Mouse (Mus musculus) cerebellum, postnatal 25 days (tissue): ENCODE results near the gene Itpa.

ENCODE experiments used
- DNase-seq, 2 experiments: peaks; one replicate each; pipeline ENCODE4 v3.0.0; 2021; ENCODE audit warnings: mixed read lengths in 2 of 2

Itpa gene

GRCm38 (mm10) chr2:130656536-130656935, 10.9 kb upstream of the Itpa start:
- no peak for DNase-seq

GRCm38 (mm10) chr2:130657541-130657940, 9.9 kb upstream of the Itpa start:
- DNase-seq: no peak

GRCm38 (mm10) chr2:130658530-130658929, 8.9 kb upstream of the Itpa start:
- no peak for DNase-seq

- DNase-seq: no peak
These were observed 4.1 kb upstream of the Itpa start for GRCm38 (mm10) chr2:130663342-130663741.

- peak; percentile 95 to 96 for DNase-seq
These were observed 3.2 kb upstream of the Itpa start, which contains the start of gene Ddrgk1 for GRCm38 (mm10) chr2:130664102-130664701. TSS of gene Ddrgk1 (minus strand) at chr2:130664659.

- no peak for DNase-seq
These were observed 9.8 kb downstream of the Itpa start for GRCm38 (mm10) chr2:130677211-130677610.

- DNase-seq: no peak
These were observed 11.7 kb downstream of the Itpa start for GRCm38 (mm10) chr2:130679154-130679553.

- DNase-seq: no peak
These were observed 12.5 kb downstream of the Itpa start for GRCm38 (mm10) chr2:130679899-130680298.

- no peak for DNase-seq
These were observed 14.1 kb downstream of the Itpa start for GRCm38 (mm10) chr2:130681531-130681930.

GRCm38 (mm10) chr2:130685426-130685825, 18.0 kb downstream of the Itpa start:
- no peak for DNase-seq

- DNase-seq: no peak
These were observed 21.6 kb downstream of the Itpa start for GRCm38 (mm10) chr2:130689011-130689410.

- DNase-seq: no peak
These were observed 26.2 kb downstream of the Itpa start for GRCm38 (mm10) chr2:130693563-130693962.

GRCm38 (mm10) chr2:130696700-130697152, 29.3 kb downstream of the Itpa start:
- DNase-seq: peak in 1 of 2 experiments; percentile 13

- DNase-seq: peak in 1 of 2 experiments; percentile 34
These were observed 29.9 kb downstream of the Itpa start, which contains the start of gene Slc4a11 for GRCm38 (mm10) chr2:130697153-130697810. TSS of gene Slc4a11 (minus strand) at chr2:130697519.

GRCm38 (mm10) chr2:130697821-130698266, 30.4 kb downstream of the Itpa start:
- DNase-seq: no peak

- DNase-seq: peak in 1 of 2 experiments; percentile 13
These were observed 36.9 kb downstream of the Itpa start for GRCm38 (mm10) chr2:130704040-130705001.

GRCm38 (mm10) chr2:130705178-130705577, 37.8 kb downstream of the Itpa start:
- no peak for DNase-seq

GRCm38 (mm10) chr2:130706602-130707001, 39.2 kb downstream of the Itpa start:
- DNase-seq: no peak

GRCm38 (mm10) chr2:130707057-130707456, 39.6 kb downstream of the Itpa start:
- no peak for DNase-seq

GRCm38 (mm10) chr2:130717951-130718350, 50.5 kb downstream of the Itpa start:
- DNase-seq: no peak

- DNase-seq: peak; percentile 77 to 85
These were observed 57.0 kb downstream of the Itpa start for GRCm38 (mm10) chr2:130724369-130724768.

GRCm38 (mm10) chr2:130727752-130728151, 60.3 kb downstream of the Itpa start:
- DNase-seq: no peak
